Mouse (Mus musculus) B cell, adult 2 months (primary cell): ENCODE measurements around the gene Slc2a8.
A peak's percentile ranks its signal among the peaks of the same experiment; 100 is the strongest.

Experiments used
- DNase-seq, 2 experiments: peaks; one replicate each; pipeline ENCODE4 v3.0.0; 2022

Slc2a8 gene

DNA sequence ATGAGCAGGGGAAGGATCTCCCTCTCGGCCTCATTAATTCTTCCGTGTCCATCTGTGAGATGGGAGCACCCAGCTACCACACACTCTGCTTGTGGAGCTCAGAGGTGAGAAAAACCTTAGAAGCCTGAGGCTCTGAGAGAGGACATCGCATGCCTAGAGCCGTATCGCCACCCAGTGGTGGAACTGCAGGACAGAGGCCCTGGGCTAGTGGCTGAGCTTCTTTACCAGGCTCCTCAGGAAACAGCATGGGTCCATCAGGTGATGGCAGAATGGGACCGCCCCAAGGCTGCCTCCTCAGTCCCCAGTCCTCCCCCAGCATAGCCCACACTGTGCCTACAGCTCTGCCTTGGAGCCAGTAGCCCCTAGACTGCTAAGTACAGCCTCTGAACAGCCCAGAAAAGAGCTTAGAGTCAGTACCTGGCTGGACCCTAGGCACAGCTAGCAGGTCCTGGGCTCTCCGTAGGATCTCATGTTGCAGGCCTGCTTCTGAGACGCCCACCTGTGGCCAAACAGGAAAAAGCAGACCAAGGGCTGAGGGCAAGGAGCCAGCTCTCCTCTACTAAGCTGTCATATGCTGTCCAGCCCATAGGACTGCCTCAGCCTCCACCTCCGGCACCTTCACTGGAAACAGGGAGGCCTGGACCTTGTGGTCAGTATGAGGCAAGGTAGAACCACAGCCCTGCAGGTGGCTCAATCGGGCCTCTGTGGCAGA is 53.5 kb downstream of the Slc2a8 start:
- peak; percentile 54 to 55 for DNase-seq

DNA sequence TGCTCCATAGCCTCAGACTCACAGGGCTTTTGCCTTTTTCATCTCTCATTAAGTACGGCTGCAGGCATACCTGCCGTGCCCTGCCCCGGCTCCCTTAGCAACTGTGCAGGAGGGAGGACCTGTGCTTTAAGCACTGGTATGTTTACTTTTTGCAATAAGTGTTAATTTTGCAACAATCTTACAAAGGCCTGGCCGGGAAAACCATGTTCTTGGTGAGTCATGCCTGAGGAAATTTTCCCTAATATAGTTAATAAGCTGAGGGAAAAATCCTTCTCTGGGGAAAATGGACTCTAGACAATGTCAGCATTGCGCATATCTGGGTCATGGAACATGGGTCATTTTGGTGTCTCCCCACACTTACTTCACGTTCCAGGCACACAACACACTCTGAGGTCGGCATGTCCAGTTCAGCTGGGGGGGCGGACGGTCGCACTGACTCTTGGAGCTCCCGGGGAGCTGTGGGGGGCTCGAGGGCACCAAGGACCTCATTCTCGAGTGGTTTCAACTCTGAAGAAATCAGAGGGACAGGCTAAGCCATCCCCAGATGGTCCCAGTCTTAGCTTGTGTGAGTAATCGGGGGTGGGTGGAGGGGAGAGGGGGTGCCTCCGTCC is 54.2 kb downstream of the Slc2a8 start:
- no peak for DNase-seq

DNA sequence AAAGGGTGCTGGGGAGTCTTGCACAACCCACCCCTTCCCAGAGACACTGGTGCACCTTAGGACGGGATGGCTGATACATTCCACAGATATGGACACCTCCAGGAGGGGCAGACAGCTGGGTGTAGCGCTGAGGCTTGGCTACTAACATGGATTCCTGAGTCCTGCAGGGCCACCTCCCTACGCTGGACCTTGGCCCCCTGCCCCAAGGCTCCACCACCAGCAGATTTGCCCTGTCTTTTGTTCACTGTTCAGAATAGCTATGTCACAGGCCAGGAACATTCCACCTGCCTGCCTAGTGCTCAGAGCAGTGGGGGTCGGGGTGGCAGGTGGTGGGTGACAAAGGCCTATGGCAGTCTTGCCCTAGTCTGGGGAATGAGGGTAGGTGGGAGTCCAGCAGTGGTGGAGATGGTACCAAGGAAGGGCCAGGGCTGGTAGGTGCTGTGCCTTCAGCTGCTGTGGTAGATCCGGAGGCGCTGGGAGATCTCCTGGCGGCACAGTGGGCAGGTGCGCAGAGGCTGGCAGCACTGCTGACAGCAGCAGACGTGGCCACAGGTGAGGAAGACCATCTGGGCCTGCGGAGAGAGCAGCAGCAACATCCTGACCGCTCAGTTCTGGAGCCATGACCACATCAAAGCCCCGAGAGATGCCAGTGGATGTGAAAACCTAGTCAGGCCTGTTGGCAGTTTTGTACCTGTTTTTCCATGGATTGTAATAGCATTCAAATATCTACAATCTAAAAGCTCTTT is 55.4 kb downstream of the Slc2a8 start:
- DNase-seq: no peak

DNA sequence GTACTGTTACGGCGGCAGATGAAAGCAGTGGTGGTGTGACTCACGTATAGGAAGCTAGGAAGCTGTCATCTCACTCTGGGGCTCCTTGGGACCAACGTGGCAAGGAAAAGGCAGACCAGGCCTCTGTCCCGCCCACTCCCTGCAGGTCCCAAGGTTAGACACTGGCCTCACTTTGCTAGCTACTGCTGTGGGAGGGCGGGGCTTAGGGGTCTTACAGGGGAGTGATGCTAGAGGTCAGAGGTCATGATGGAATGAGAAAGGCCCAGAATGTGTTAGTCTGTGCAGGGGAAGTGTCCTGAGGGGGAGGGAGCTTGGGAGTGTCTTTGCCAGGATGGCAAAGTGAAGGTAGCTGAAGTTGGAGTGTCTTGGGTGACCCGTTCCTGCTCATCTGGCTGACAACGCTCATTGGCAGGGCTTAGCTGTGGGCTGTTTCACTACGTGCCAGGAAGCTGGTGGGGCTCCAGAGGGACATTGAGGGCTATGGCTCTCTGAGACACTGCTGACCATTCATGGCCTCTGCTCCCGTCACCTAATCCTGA is 57.5 kb downstream of the Slc2a8 start:
- DNase-seq: no peak

- no peak for DNase-seq
These were observed 58.2 kb downstream of the Slc2a8 start for GRCm38 (mm10) chr2:32923551-32924250.
